Mouse (Mus musculus) cerebellum, adult 11-12 months (tissue): ENCODE results near the gene Rbm15.
"Not testable (repeated sequence)": the region's sequence is repeated elsewhere in the genome, so short reads cannot be mapped to it uniquely, and the experiment has no call there.

Experiments
- DNase-seq: peaks from one replicate; pipeline ENCODE4 v3.0.0; 2022

The Rbm15 gene

GRCm38 (mm10) chr3:107330503-107331424 is 2.7 kb downstream of the Rbm15 start:
- DNase-seq: peak; percentile 48

DNA sequence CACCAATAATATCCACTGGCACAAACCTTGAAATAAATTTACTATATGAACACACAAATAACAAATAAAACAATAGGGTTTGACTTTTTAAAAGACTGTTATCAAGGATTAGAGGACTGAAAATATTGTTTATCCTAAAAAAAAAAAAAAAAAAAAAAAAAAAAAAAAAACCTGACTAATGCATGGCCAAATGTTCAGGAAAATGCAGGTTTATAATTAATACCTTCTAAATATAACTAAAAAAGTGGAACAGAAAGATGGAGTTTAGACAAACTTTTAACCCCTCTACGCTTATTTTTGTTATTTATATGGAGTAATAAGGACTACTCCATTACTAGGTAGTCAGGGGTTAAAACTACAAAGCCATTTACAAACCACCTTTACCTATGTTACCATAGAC is 7.0 kb downstream of the Rbm15 start:
- no peak for DNase-seq

DNA sequence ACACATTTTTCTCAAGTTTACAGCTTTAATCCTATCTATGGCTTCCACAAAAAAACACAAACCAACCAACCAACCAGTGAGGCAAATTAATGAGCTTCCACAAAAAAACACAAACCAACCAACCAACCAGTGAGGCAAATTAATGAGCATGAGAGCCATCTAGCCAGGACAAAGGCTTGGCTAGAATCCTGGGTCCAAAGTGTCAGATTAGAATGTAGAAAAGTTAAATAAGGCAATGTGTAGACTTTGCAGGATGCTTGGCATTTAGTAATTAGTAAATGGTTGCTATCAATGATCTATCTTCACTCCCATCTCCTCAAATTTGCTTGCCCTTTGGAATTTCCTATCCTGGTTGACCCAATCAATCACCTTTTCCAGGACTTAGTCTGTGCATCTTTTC is 11.7 kb downstream of the Rbm15 start:
- no peak for DNase-seq

GRCm38 (mm10) chr3:107321141-107321540 is 12.3 kb downstream of the Rbm15 start:
- DNase-seq: no peak

GRCm38 (mm10) chr3:107317338-107317737 is 16.1 kb downstream of the Rbm15 start:
- DNase-seq: no peak

- DNase-seq: not testable (repeated sequence)
Observed at GRCm38 (mm10) chr3:107296917-107297316, 36.6 kb downstream of the Rbm15 start.

DNA sequence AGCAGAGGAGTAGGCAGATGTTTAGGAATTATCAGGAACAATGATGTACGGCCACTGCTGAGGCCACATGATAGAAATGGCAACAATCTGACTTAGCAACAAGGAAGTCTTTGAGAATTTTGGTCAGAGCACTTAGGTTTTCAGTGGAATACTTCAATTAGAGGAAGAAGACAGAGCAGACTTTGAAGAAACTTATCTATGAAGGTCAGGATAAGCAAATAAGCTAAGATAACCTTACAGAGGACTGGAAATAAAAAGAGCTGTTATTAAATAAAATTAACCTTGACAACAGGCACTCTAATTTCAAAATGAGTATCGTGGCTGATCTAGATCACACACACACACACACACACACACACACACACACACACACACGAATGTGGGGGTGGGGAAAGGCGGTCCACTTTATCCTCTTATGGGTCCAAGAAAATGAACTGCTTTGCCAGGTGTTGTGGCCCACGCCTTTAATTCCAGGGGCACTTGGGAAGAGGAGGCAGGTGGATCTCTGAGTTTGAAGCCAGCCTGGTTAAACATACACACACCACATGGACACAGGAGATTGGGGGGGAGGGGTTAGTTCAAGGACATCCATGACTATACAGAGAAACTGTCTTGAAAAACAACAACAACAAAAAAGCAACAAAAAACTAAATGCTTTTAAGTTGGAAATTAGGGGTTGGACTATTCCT is 37.7 kb downstream of the Rbm15 start:
- no peak for DNase-seq

DNA sequence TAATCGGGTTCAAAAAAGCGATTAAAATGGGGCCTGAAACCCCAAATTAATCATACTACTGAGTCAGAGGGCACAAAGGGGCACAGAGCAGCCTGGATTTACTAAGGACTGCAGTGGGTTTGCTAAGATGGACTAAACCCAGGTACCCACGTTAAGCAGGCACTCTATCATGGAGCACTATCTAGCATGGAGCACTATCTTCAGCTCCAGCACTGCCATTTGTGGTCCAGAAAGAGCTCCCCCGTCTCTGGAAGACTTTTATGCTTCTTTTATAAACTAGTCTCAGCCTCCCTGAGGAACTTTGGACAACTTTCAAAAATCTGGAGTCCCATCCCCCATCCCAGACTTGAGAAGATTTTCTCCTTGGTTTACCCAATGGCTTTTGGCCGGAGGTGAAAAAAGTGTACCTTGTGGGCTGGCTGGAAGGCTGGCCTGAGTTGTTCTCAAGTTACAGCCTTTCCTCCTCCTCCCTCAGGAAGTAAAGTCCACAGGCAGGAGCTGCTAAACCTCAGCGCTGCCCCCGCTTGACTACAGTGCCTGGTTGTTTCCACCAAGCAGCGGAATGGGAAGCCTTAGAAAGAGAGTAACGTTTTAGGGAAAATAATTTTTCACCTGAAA is 42.6 kb downstream of the Rbm15 start, which contains the start of gene Slc16a4:
TSS of gene Slc16a4 (plus strand) at position 467 of the 618 bp plus-strand sequence.
- DNase-seq: no peak

DNA sequence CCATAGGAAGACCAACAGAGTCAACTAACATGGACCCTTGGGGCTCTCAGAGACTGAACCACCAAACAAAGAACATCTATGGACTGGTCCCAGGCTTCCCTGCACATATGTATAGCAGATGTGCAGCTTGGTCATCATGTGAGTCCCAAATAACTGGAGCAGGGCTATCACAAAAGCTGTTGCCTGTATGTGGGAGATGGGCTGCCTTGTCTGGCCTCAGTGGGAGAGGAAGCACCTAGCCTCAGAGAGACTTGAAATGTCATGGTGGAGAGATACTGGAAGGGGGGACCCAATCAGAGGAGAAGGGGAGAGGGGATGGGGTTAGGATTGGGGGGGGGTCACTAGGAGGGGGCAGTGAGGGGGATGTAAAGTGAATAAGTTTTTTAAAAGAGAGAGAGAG is 46.1 kb downstream of the Rbm15 start:
- no peak for DNase-seq

- no peak for DNase-seq
Observed at GRCm38 (mm10) chr3:107286123-107286522, 47.4 kb downstream of the Rbm15 start.

- peak; percentile 90 for DNase-seq
Observed at GRCm38 (mm10) chr3:107278479-107279269, 54.8 kb downstream of the Rbm15 start, which contains the start of gene Lamtor5. Lamtor5 (plus strand) TSS chr3:107278858.

- no peak for DNase-seq
Observed at GRCm38 (mm10) chr3:107276626-107277025, 56.8 kb downstream of the Rbm15 start.

GRCm38 (mm10) chr3:107275996-107276395 is 57.5 kb downstream of the Rbm15 start:
- DNase-seq: no peak
